Mouse (Mus musculus): ENCODE data around the gene Rnf5. TPM values are rescaled to one million over a fixed set of nuclear protein-coding genes. Genes with fewer than 3 reads are reported as not detected.

Rnf5 gene
- polyA plus RNA-seq, 1 experiment from 2014 or later = 165 TPM

GRCm38 (mm10) chr17:34615871-34616270 lies 12.4 kb upstream of the Rnf5 start, which contains the start of gene Egfl8:
Gene Egfl8, minus strand, starts transcription at chr17:34615971.
- ATAC-seq = no peak
- H3K27ac ChIP-seq = no peak within 1 kb of the TSS
- peaks cover 38% of the 10 kb centered on the region for H3K36me3 ChIP-seq

GRCm38 (mm10) chr17:34613830-34614229 lies 10.3 kb upstream of the Rnf5 start:
- H3K4me3 ChIP-seq (replicated peaks) = no peak overlapping the region
- no peak overlapping the region for H3K27ac ChIP-seq
- no peak for ATAC-seq
- no peak overlapping the region for H3K9ac ChIP-seq
- 93% methylated on average over 10 of the region's 10 CpGs for WGBS
- peaks cover 42% of the 10 kb centered on the region for H3K36me3 ChIP-seq
- no peak overlapping the region for H3K4me2 ChIP-seq (replicated peaks)
- H3K9me3 ChIP-seq = no peaks in the 10 kb centered on the region
- H3K4me1 ChIP-seq (replicated peaks) = 0 out of 2 replicates have a peak, but pooled peaks cover 2% of the 10 kb centered on the region
- H3K27me3 ChIP-seq (replicated peaks) = no peaks in the 10 kb centered on the region

More at GRCm38 (mm10) chr17:34615871-34616270, 12.4 kb upstream of the Rnf5 start, which contains the start of gene Egfl8:
- Histone ChIP-seq H3K4me2 (replicated peaks) (no peak within 1 kb of the TSS), H3K9me3 (no peaks in the 10 kb centered on the region), H3K9ac (no peak within 1 kb of the TSS), H3K4me3 (replicated peaks) (no peak within 1 kb of the TSS), H3K4me1 (replicated peaks) (0 out of 2 replicates have a peak, but pooled peaks cover 2% of the 10 kb centered on the region), H3K27me3 (replicated peaks) (no peaks in the 10 kb centered on the region)
- 78% methylated on average over 6 of the region's 6 CpGs for WGBS

DNA sequence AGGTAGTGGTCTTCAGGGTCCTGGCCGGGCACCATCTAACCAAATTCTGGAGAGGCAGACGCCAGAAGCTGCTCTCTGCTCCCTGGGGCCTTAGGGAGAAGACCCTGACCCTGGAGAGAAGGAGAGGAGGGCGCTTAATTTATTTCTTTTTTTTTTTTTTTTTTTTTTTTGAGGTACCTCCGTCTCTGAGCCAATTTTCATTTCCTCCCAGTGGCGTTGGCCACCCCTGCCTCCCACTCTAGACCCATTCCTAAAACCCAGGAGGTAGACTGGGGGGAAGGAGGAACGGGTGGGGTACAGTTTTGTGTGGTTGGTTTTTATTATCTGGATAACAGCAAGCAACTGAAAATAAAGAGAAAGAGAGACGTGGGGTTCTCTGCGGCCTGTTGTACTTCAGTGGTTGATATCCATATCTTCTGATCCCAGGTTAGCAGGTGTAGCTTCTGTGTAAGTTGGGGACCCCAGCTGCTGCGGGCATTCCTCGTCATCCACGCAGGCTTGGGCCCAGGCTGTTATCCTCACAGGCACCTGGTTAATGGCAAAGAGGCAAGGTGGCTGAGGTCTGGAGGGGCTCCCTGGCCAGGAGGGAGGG lies 9.7 kb upstream of the Rnf5 start:
- no peak for ATAC-seq
- Histone ChIP-seq H3K36me3 (peaks cover 42% of the 10 kb centered on the region), H3K4me1 (replicated peaks) (0 out of 2 replicates have a peak, but pooled peaks cover 6% of the 10 kb centered on the region), H3K4me3 (replicated peaks) (no peak overlapping the region), H3K4me2 (replicated peaks) (no peak overlapping the region), H3K9me3 (no peaks in the 10 kb centered on the region), H3K27ac (no peak overlapping the region), H3K9ac (no peak overlapping the region), H3K27me3 (replicated peaks) (no peaks in the 10 kb centered on the region)
- WGBS = 87% methylated on average over 11 of the region's 11 CpGs

DNA sequence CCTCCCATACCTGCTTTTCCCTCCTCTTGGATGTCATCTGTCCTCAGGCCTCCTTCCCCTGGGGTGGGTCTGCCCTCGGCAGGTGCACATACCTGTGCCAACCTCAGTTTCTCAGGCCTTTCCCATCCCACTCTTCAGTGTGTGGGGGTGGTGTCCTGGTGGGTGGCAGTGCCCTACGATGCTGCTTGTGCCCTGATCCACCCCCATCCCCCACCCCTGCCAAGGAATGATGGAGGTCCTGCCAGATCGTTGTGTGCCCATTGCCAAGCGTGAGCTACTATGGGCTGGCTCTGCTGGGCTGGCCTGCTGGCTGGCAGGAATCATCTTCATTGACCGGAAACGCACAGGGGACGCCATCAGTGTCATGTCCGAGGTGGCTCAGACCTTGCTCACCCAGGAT lies 7.6 kb upstream of the Rnf5 start:
- no peaks in the 10 kb centered on the region for H3K27me3 ChIP-seq (replicated peaks)
- no peaks in the 10 kb centered on the region for H3K9me3 ChIP-seq
- H3K27ac ChIP-seq = no peak overlapping the region
- H3K36me3 ChIP-seq = peaks cover 42% of the 10 kb centered on the region
- 93% methylated on average over 8 of the region's 8 CpGs for WGBS
- no peak overlapping the region for H3K9ac ChIP-seq
- ATAC-seq = no peak
- H3K4me2 ChIP-seq (replicated peaks) = no peak overlapping the region
- peaks cover 21% of the 10 kb centered on the region for H3K4me1 ChIP-seq (replicated peaks)
- H3K4me3 ChIP-seq (replicated peaks) = no peak overlapping the region

GRCm38 (mm10) chr17:34607997-34608396 lies 4.5 kb upstream of the Rnf5 start:
- peaks cover 29% of the 10 kb centered on the region for H3K4me1 ChIP-seq (replicated peaks)
- no peak overlapping the region for H3K27ac ChIP-seq
- H3K4me2 ChIP-seq (replicated peaks) = no peak overlapping the region
- no peak overlapping the region for H3K9ac ChIP-seq
- peaks cover 24% of the 10 kb centered on the region for H3K36me3 ChIP-seq
- 78% methylated on average over 7 of the region's 7 CpGs for WGBS
- no peak for ATAC-seq
- no peaks in the 10 kb centered on the region for H3K27me3 ChIP-seq (replicated peaks)
- H3K9me3 ChIP-seq = no peaks in the 10 kb centered on the region
- H3K4me3 ChIP-seq (replicated peaks) = no peak overlapping the region

- Histone ChIP-seq H3K4me3 (replicated peaks) (peak overlapping the region; percentile 88), H3K27ac (peak overlapping the region; percentile 91), H3K27me3 (replicated peaks) (no peaks in the 10 kb centered on the region), H3K4me2 (replicated peaks) (peak overlapping the region; percentile 91), H3K9me3 (no peaks in the 10 kb centered on the region), H3K9ac (peak overlapping the region; percentile 95), H3K36me3 (peaks cover 14% of the 10 kb centered on the region), H3K4me1 (replicated peaks) (peaks cover 39% of the 10 kb centered on the region)
- 12% methylated on average over 32 of the region's 32 CpGs for WGBS
- no peak; the same call in 1 of the 2 replicates for ATAC-seq
Measured at GRCm38 (mm10) chr17:34606186-34607039, 2.9 kb upstream of the Rnf5 start.

GRCm38 (mm10) chr17:34605609-34606008 lies 2.1 kb upstream of the Rnf5 start:
- whole genome bisulfite sequencing = under 1% methylated on average over 27 of the region's 30 CpGs
- Histone ChIP-seq H3K9me3 (no peaks in the 10 kb centered on the region), H3K36me3 (peaks cover 11% of the 10 kb centered on the region), H3K9ac (peak overlapping the region; percentile 95), H3K4me2 (replicated peaks) (peak overlapping the region; percentile 91), H3K4me3 (replicated peaks) (peak overlapping the region; percentile 88), H3K27me3 (replicated peaks) (no peaks in the 10 kb centered on the region), H3K4me1 (replicated peaks) (peaks cover 39% of the 10 kb centered on the region), H3K27ac (peak overlapping the region; percentile 91)
- peak; percentile 60 for ATAC-seq

GRCm38 (mm10) chr17:34604511-34605237 lies 1.2 kb upstream of the Rnf5 start:
- WGBS = 13% methylated on average over 24 of the region's 24 CpGs
- ATAC-seq = no peak; the same call in 1 of the 2 replicates
- H3K4me3 ChIP-seq (replicated peaks) = peak overlapping the region; percentile 88
- H3K27ac ChIP-seq = peak overlapping the region; percentile 91
- H3K4me1 ChIP-seq (replicated peaks) = peaks cover 42% of the 10 kb centered on the region
- peak overlapping the region; percentile 91 for H3K4me2 ChIP-seq (replicated peaks)
- H3K9ac ChIP-seq = peak overlapping the region; percentile 95
- no peaks in the 10 kb centered on the region for H3K9me3 ChIP-seq
- no peaks in the 10 kb centered on the region for H3K27me3 ChIP-seq (replicated peaks)
- peaks cover 16% of the 10 kb centered on the region for H3K36me3 ChIP-seq

GRCm38 (mm10) chr17:34604061-34604508 lies 595 bp upstream of the Rnf5 start, which contains the start of gene Agpat1:
Gene Agpat1, plus strand, starts transcription at chr17:34604262.
- H3K4me3 ChIP-seq (replicated peaks) = peak within 1 kb of the TSS; percentile 88
- peak within 1 kb of the TSS; percentile 91 for H3K4me2 ChIP-seq (replicated peaks)
- H3K27me3 ChIP-seq (replicated peaks) = no peaks in the 10 kb centered on the region
- H3K4me1 ChIP-seq (replicated peaks) = peaks cover 45% of the 10 kb centered on the region
- peak; percentile 89 for ATAC-seq
- peak within 1 kb of the TSS; percentile 95 for H3K9ac ChIP-seq
- H3K27ac ChIP-seq = peak within 1 kb of the TSS; percentile 91
- peaks cover 16% of the 10 kb centered on the region for H3K36me3 ChIP-seq
- under 1% methylated on average over 35 of the region's 35 CpGs for WGBS
- H3K9me3 ChIP-seq = no peaks in the 10 kb centered on the region

- Histone ChIP-seq H3K4me3 (replicated peaks) (no peak overlapping the region), H3K4me1 (replicated peaks) (peaks cover 42% of the 10 kb centered on the region), H3K9me3 (no peaks in the 10 kb centered on the region), H3K27ac (no peak overlapping the region), H3K36me3 (peaks cover 16% of the 10 kb centered on the region), H3K27me3 (replicated peaks) (no peaks in the 10 kb centered on the region), H3K9ac (no peak overlapping the region), H3K4me2 (replicated peaks) (peak overlapping the region; percentile 80)
- no peak for ATAC-seq
- 84% methylated on average over 12 of the region's 12 CpGs for WGBS
Measured at GRCm38 (mm10) chr17:34601796-34602195, 1.7 kb downstream of the Rnf5 start.

GRCm38 (mm10) chr17:34599891-34600290 lies 3.6 kb downstream of the Rnf5 start:
- Histone ChIP-seq H3K4me1 (replicated peaks) (peaks cover 45% of the 10 kb centered on the region), H3K4me3 (replicated peaks) (no peak overlapping the region), H3K9me3 (no peaks in the 10 kb centered on the region), H3K9ac (no peak overlapping the region), H3K27ac (no peak overlapping the region), H3K27me3 (replicated peaks) (no peaks in the 10 kb centered on the region), H3K36me3 (peaks cover 26% of the 10 kb centered on the region), H3K4me2 (replicated peaks) (no peak overlapping the region)
- WGBS = 78% methylated on average over 9 of the region's 9 CpGs
- ATAC-seq = no peak

Measured in intestine, embryonic 15.5 days (tissue).